Mouse (Mus musculus) megakaryocyte, embryonic 14.5 days (primary cell): ENCODE measurements around the gene Ang.

Experiments
- FLI1 ChIP-seq: IDR thresholded peaks from 2 replicates; pipeline ENCODE4 v1.6.1; 2012; ENCODE audit warnings: low read length, inconsistent platforms, mixed read lengths
- GATA1 ChIP-seq: IDR thresholded peaks from 3 replicates; pipeline ENCODE4 v1.6.1; 2012; ENCODE audit warnings: mixed read lengths, low read length, inconsistent platforms, borderline replicate concordance

- no peak for TF ChIP-seq GATA1
- TF ChIP-seq FLI1, result no peak
Observed at GRCm38 (mm10) chr14:51125684-51126083, 34.7 kb downstream of the Ang start.
